Mouse (Mus musculus) stomach, embryonic 14.5 days (tissue): ENCODE results near the gene Arhgef3. TPM values are rescaled to one million over a fixed set of nuclear protein-coding genes. Genes with fewer than 3 reads are reported as not detected.

ENCODE experiments used
- ATAC-seq: fragments of 200-750 bp; cut with Nextera tagmentation; 2 replicates; pipeline ENCODE4 v1.8.0; 2017; ENCODE audit warnings: low read depth, moderate TSS enrichment; ENCODE audit not compliant: insufficient number of reproducible peaks, insufficient read depth, low FRiP score
- H3K27ac ChIP-seq: fragments of 300-500 bp; sonication (generic); 2 replicates; pipeline ENCODE4 v1.5.1; 2014; ENCODE audit warnings: mild to moderate bottlenecking, low read length, moderate library complexity, mixed read lengths
- H3K27me3 ChIP-seq: fragments of 300-500 bp; sonication (generic); 2 replicates; pipeline ENCODE4 v1.6.1; 2014; ENCODE audit warnings: low read length, control low read depth, mixed read lengths; ENCODE audit not compliant: control insufficient read depth, insufficient read depth
- H3K36me3 ChIP-seq: fragments of 300-500 bp; sonication (generic); 2 replicates; pipeline ENCODE4 v1.6.1; 2014; ENCODE audit warnings: mild to moderate bottlenecking, control low read depth, low read length, moderate library complexity, mixed read lengths; ENCODE audit not compliant: control insufficient read depth, insufficient read depth
- H3K4me1 ChIP-seq: fragments of 300-500 bp; sonication (generic); 2 replicates; pipeline ENCODE4 v1.6.1; 2014; ENCODE audit warnings: low read length, control low read depth, mixed read lengths; ENCODE audit not compliant: control insufficient read depth, insufficient read depth
- H3K4me2 ChIP-seq: fragments of 300-500 bp; sonication (generic); replicated peaks from 2 replicates; pipeline ENCODE4 v1.6.1; 2014; ENCODE audit warnings: low read depth, low read length, control low read depth
- H3K4me3 ChIP-seq: fragments of 300-500 bp; sonication (generic); 2 replicates; pipeline ENCODE4 v1.5.1; 2014; ENCODE audit warnings: low read depth, low read length, control low read depth
- H3K9ac ChIP-seq: fragments of 300-500 bp; sonication (generic); replicated peaks from 2 replicates; pipeline ENCODE4 v1.6.1; 2014; ENCODE audit warnings: low read depth, mild to moderate bottlenecking, control low read depth, low read length, moderate library complexity, mixed read lengths
- H3K9me3 ChIP-seq: fragments of 300-500 bp; sonication (generic); 2 replicates; pipeline ENCODE4 v1.6.1; 2016; ENCODE audit warnings: low read depth, low read length, control low read depth; ENCODE audit not compliant: control insufficient read depth
- WGBS: fragments of 180-500 bp; shearing (Covaris S2); extraction: QIAGEN DNeasy Blood & Tissue Kit; methylation state at CpG from one replicate; pipeline ENCODE4 v1.1.7; 2014; 5-methylcytosine and 5-hydroxymethylcytosine counted together
- polyA plus RNA-seq: library from polyadenylated mRNA; unstranded; fragments of >200 nt; fragmentation: Nextera tagmentation; extraction: Ambion mirVana; gene quantifications from 2 replicates; pipeline ENCODE4 v1.2.1, GENCODE M21; 2014

The Arhgef3 gene
- polyA plus RNA-seq, 1 experiment from 2014 or later: 16.4 TPM

GRCm38 (mm10) chr14:27198490-27199089 is 83.9 kb downstream of the Arhgef3 start:
- no peak for ATAC-seq
- Histone ChIP-seq H3K27me3 (no peaks in the 10 kb centered on the region), H3K4me1 (no peaks in the 10 kb centered on the region), H3K9me3 (no peaks in the 10 kb centered on the region), H3K4me2 (no peak overlapping the region), H3K9ac (no peak overlapping the region), H3K36me3 (no peaks in the 10 kb centered on the region), H3K4me3 (no peak overlapping the region), H3K27ac (no peak overlapping the region)
- WGBS: 91% methylated on average over 5 of the region's 5 CpGs

DNA sequence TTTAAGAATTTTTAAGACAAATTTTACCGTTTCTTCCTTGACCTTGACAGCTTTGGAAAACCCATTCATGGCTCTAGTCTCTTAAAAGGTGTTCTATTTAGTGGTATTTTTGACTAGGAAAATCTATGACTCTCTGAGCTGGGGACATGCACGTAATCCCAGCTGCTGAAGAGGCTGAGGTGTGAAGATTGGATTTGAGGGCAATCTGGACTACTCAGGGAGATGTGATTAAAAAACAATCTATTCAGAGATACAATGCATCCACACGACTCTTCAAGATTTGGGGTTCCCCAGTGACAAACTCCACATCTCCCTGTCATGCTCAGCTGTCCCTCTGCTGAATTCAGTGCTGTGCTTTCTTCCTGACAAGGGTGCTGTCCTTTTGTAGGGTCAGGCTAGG is 84.4 kb downstream of the Arhgef3 start:
- WGBS: 72% methylated on average over 3 of the region's 3 CpGs
- no peak for ATAC-seq
- Histone ChIP-seq H3K27me3 (no peaks in the 10 kb centered on the region), H3K36me3 (no peaks in the 10 kb centered on the region), H3K9me3 (no peaks in the 10 kb centered on the region), H3K9ac (no peak overlapping the region), H3K4me1 (no peaks in the 10 kb centered on the region), H3K4me3 (no peak overlapping the region), H3K4me2 (no peak overlapping the region), H3K27ac (no peak overlapping the region)

- Histone ChIP-seq H3K9me3 (no peaks in the 10 kb centered on the region), H3K4me2 (no peak overlapping the region), H3K4me3 (no peak overlapping the region), H3K4me1 (no peaks in the 10 kb centered on the region), H3K36me3 (no peaks in the 10 kb centered on the region), H3K27me3 (no peaks in the 10 kb centered on the region), H3K27ac (no peak overlapping the region), H3K9ac (no peak overlapping the region)
- ATAC-seq: no peak
- 94% methylated on average over 11 of the region's 11 CpGs for WGBS
Observed at GRCm38 (mm10) chr14:27199870-27200269, 85.2 kb downstream of the Arhgef3 start.

DNA sequence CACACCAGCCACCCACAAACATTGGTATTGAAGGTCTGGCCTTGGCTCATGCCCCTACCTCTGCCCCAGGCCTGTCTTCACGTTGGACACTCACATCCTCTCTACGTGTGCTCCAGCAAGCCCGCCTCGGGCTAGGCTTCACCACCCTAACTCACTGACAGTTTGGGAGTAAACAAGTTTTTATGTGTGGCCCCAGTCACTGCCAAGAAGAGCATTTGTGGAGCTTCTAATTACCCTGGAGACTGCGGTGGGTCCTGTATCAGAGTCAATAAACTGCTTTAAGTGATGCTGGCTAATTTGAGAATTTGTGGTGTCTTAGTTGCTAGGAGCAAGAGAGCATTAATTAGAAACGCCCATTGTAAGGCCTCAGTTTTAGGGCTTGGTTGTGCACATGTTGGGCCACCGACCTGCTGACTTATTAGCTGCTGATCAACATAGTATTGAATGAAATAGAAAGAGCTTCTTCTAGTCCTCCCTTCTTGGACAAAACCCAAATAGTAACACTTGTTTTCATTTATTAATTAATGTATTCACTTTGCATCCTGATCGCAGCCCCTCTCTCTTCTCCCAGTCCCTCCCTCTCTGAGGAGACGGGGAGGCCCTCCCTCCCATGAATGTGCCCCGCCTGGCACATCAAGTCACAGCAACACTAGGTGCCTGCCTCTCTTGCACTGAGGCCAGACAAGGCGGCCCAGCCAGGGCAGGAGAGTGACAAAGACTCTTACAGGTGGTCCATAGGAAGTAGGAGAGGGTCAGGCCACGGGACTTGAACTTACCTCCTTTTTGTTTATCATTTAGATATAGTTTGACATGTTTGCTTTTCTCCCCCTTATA is 86.3 kb downstream of the Arhgef3 start:
- H3K36me3 ChIP-seq: no peaks in the 10 kb centered on the region
- H3K9ac ChIP-seq: no peak overlapping the region
- no peaks in the 10 kb centered on the region for H3K4me1 ChIP-seq
- no peaks in the 10 kb centered on the region for H3K27me3 ChIP-seq
- no peak overlapping the region for H3K4me2 ChIP-seq
- 70% methylated on average over 12 of the region's 12 CpGs for WGBS
- H3K4me3 ChIP-seq: no peak overlapping the region
- ATAC-seq: no peak
- H3K27ac ChIP-seq: no peak overlapping the region
- no peaks in the 10 kb centered on the region for H3K9me3 ChIP-seq

- Histone ChIP-seq H3K9me3 (no peaks in the 10 kb centered on the region), H3K4me3 (no peak overlapping the region), H3K36me3 (no peaks in the 10 kb centered on the region), H3K4me1 (no peaks in the 10 kb centered on the region), H3K9ac (no peak overlapping the region), H3K27ac (no peak overlapping the region), H3K27me3 (no peaks in the 10 kb centered on the region), H3K4me2 (no peak overlapping the region)
- 32% methylated on average over 5 of the region's 5 CpGs for WGBS
- ATAC-seq: no peak
Observed at GRCm38 (mm10) chr14:27201824-27202223, 87.1 kb downstream of the Arhgef3 start.

DNA sequence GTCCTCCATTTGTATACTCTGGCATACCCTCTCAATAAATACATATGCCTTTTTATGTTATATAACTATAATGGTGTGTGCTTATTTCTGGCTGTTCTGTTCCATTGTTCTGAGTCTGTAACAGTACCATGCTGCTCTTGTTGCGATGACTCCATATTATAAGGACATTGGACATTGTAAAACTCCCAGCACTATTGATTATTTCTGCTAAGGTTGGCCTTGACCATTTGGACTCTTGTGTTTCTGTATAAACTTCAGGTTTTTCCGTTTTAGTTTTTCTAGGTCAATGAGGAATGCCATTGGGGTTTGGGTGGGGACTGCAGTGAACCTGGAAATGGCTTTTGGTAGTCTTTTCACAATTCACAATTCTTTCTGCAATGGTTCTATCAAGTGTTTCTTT is 90.0 kb downstream of the Arhgef3 start:
- no peak overlapping the region for H3K9ac ChIP-seq
- no peaks in the 10 kb centered on the region for H3K4me1 ChIP-seq
- no peak overlapping the region for H3K4me3 ChIP-seq
- ATAC-seq: no peak
- WGBS: 78% methylated on average over 2 of the region's 2 CpGs
- no peaks in the 10 kb centered on the region for H3K9me3 ChIP-seq
- no peaks in the 10 kb centered on the region for H3K36me3 ChIP-seq
- no peak overlapping the region for H3K27ac ChIP-seq
- H3K4me2 ChIP-seq: no peak overlapping the region
- H3K27me3 ChIP-seq: no peaks in the 10 kb centered on the region

GRCm38 (mm10) chr14:27206443-27206842 is 91.7 kb downstream of the Arhgef3 start:
- H3K36me3 ChIP-seq: no peaks in the 10 kb centered on the region
- H3K4me1 ChIP-seq: no peaks in the 10 kb centered on the region
- no peak for ATAC-seq
- H3K4me2 ChIP-seq: no peak overlapping the region
- no peak overlapping the region for H3K27ac ChIP-seq
- H3K27me3 ChIP-seq: no peaks in the 10 kb centered on the region
- H3K9me3 ChIP-seq: no peaks in the 10 kb centered on the region
- H3K4me3 ChIP-seq: no peak overlapping the region
- H3K9ac ChIP-seq: no peak overlapping the region

DNA sequence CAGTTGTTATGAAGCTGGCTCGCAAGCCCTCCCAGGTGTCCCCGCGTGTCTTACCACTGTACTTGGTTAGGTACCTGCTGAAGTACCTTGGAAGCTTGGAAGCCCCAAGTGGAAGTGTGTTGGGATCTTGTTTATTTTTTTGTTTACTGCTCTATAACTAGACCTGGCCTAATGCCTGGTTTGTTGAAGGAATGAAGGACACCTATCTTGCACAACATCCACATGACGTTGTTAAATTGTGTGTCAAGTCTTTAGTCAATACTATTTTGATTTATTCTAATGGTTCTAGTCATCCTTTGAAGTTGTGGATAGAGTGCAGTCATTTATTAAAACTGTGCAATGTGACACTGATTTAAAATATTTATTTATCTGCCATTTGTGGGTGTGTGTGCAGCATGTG is 94.8 kb downstream of the Arhgef3 start:
- no peaks in the 10 kb centered on the region for H3K4me1 ChIP-seq
- WGBS: 87% methylated on average over 4 of the region's 4 CpGs
- H3K27me3 ChIP-seq: no peaks in the 10 kb centered on the region
- H3K4me2 ChIP-seq: no peak overlapping the region
- ATAC-seq: no peak
- no peak overlapping the region for H3K4me3 ChIP-seq
- H3K9me3 ChIP-seq: no peaks in the 10 kb centered on the region
- no peak overlapping the region for H3K9ac ChIP-seq
- no peak overlapping the region for H3K27ac ChIP-seq
- H3K36me3 ChIP-seq: no peaks in the 10 kb centered on the region
